Mouse (Mus musculus) MEL (cell line): ENCODE measurements at regions not wholly inside any gene's neighbourhood (a gene's known extent, or its start where the extent isn't known, plus 50 kb on each side); places are given as distances from the start of the nearest gene placed in this dataset.

Source experiments
- BHLHE40 ChIP-seq: IDR thresholded peaks from 2 replicates; pipeline ENCODE4 v1.6.1; 2012; ENCODE audit warnings: low read depth, mild to moderate bottlenecking, inconsistent platforms, low read length, improper control_type of control experiment, borderline replicate concordance
- POLR2A ChIP-seq, 2 experiments: IDR thresholded peaks; 2 replicates each; pipeline ENCODE4 v1.6.1; 2011 to 2012; ENCODE audit warnings: low read length in 2 of 2, mild to moderate bottlenecking in 2 of 2, control low read depth in 1 of 2, improper control_type of control experiment in 1 of 2, low read depth in 1 of 2, moderate library complexity in 1 of 2; ENCODE audit not compliant: control insufficient read depth in 1 of 2, insufficient read depth in 1 of 2, poor library complexity in 1 of 2
- USF1 ChIP-seq: IDR thresholded peaks from 2 replicates; pipeline ENCODE4 v1.6.1; 2014; ENCODE audit warnings: low read depth, mild to moderate bottlenecking, inconsistent platforms, low read length, improper control_type of control experiment, moderate library complexity

DNA sequence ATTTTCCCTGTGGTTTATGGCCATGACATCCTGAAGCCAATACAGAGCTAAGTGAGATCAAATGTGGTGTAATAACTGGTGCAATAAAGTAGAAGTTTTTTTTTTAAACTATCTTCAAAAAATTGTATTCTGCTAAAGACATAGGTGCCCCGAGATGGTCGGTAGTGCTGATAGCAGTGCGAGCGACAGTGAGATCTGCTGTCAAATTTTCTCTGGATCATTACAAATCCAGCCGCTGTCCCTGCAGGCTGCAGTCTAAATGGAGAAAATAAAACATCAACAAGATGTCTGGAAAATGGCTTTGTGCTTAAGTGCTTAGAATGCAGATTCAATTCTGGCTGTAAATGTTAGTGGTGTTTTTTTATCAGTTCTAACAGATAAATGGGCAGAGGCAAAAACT, 93.5 kb downstream of the Stk35 start:
- TF ChIP-seq POLR2A (IDR thresholded peaks at IDR 0.05; ENCODE audit: control insufficient read depth in 1 of 2, insufficient read depth in 1 of 2, low read depth in 1 of 2, low read length in 2 of 2, poor library complexity in 1 of 2): no peak
- no peak for TF ChIP-seq USF1
- no peak for TF ChIP-seq BHLHE40
